ENCODE assay signal across 7 mouse cellular contexts in the genomic region with DNA sequence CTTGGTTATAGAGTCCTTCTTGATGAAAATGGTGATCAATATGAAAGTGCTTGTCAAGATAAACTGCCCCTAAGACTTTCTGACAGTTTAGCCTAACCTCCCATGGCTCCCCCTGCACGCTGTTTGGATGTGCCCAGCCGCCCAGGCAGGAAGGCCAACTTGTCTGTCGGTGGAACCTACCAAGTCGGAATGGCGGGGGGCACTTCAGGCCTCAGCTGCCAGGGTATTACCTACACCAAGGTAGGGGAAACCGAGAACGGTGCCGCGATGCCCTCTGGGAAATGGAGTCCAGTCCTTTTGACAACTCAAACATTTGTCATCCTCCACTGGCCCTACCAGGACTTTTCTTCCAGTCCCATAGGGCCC. TPM values are rescaled to one million over a fixed set of nuclear protein-coding genes. Genes with fewer than 3 reads are reported as not detected.
DNase-seq lines count a peak whose midpoint lies in the region; ATAC-seq lines count a peak whose summit lies in the region.

No protein-coding gene starts in this region.

- H3K27me3 ChIP-seq in intestine, embryonic 15.5 days (replicated peaks), result no peaks in the 10 kb centered on the region
- no peaks in the 10 kb centered on the region for H3K27me3 ChIP-seq in midbrain, embryonic 10.5 days (ENCODE audit: low read depth, poor library complexity, severe bottlenecking)

- DNase-seq in adrenal gland, adult 18-20 months (ENCODE audit: low spot score in 2 of 2), result peak; percentile 80 to 81
- DNase-seq in embryo, embryonic 11 days, result peak; percentile 97
- DNase-seq in gastrocnemius, postnatal 25 days, result peak; percentile 88
- DNase-seq in left cerebral cortex, postnatal 25 days (ENCODE audit: low spot score in 2 of 2), result peak; percentile 96 to 99
- peak; percentile 95 for DNase-seq in midbrain, embryonic 10.5 days (ENCODE audit: low spot score)
- peak; percentile 93 for DNase-seq in right cerebral cortex, postnatal 4 days

- intact Hi-C loops in left cerebral cortex, postnatal 25 days (cut with DNase I), result loop anchor here (2.0 kb wide), 1 partner anchor 46 kb away; no protein-coding TSS in a partner anchor

- ATAC-seq in intestine, embryonic 15.5 days, result peak; percentile 98

- H3K4me3 ChIP-seq in intestine, embryonic 15.5 days (replicated peaks), result peak overlapping the region; percentile 94
- H3K4me3 ChIP-seq in midbrain, embryonic 10.5 days, result peak overlapping the region; percentile 78

- H3K9ac ChIP-seq in intestine, embryonic 15.5 days, result peak overlapping the region; percentile 70

- peaks cover 5% of the 10 kb centered on the region; the same call in 1 of the 2 replicates for H3K4me1 ChIP-seq in intestine, embryonic 15.5 days (replicated peaks)
- peaks cover 25% of the 10 kb centered on the region for H3K4me1 ChIP-seq in midbrain, embryonic 10.5 days

- no peaks in the 10 kb centered on the region for H3K36me3 ChIP-seq in intestine, embryonic 15.5 days
- peaks cover 9% of the 10 kb centered on the region for H3K36me3 ChIP-seq in midbrain, embryonic 10.5 days

- H3K4me2 ChIP-seq in intestine, embryonic 15.5 days (replicated peaks), result peak overlapping the region; percentile 80

- 0% methylated on average over 9 of the region's 9 CpGs for WGBS in intestine, embryonic 15.5 days
- under 1% methylated on average over 9 of the region's 9 CpGs for WGBS in midbrain, embryonic 10.5 days

- no peaks in the 10 kb centered on the region for H3K9me3 ChIP-seq in intestine, embryonic 15.5 days
- H3K9me3 ChIP-seq in midbrain, embryonic 10.5 days (replicated peaks), result no peaks in the 10 kb centered on the region

- H3K27ac ChIP-seq in intestine, embryonic 15.5 days, result peak overlapping the region; percentile 83
- H3K27ac ChIP-seq in midbrain, embryonic 10.5 days (replicated peaks), result peak overlapping the region; percentile 84

RNA-seq across cellular contexts. Expression of a gene that starts 0.5 kb away (rescaled TPM):
- total RNA-seq in adrenal gland, adult 18-20 months (2021), result 10 to 100 TPM; 22.2 TPM
- 1 to 10 TPM; 3.6 to 3.9 TPM for total RNA-seq in gastrocnemius, postnatal 25 days (2021)
- 8.0 and 11.0 TPM in 2 replicates for polyA plus RNA-seq in intestine, embryonic 15.5 days (2015; fragmentation: Nextera tagmentation; extraction: Ambion mirVana)
- 100 to 1,000 TPM; 232 to 233 TPM for total RNA-seq in left cerebral cortex, postnatal 25 days (2021)
- polyA plus RNA-seq in midbrain, embryonic 10.5 days (2016; fragmentation: Nextera tagmentation; extraction: Ambion mirVana), result 16.9 and 21.2 TPM in 2 replicates

RNA-seq across cellular contexts. Expression of a gene that starts 19.5 kb away (rescaled TPM):
- 10 to 100 TPM; 22.2 to 53.1 TPM for total RNA-seq in adrenal gland, adult 18-20 months (2021)
- total RNA-seq in gastrocnemius, postnatal 25 days (2021), result 10 to 100 TPM; 15.6 to 16.7 TPM
- 12.8 and 14.3 TPM in 2 replicates for polyA plus RNA-seq in intestine, embryonic 15.5 days (2015; fragmentation: Nextera tagmentation; extraction: Ambion mirVana)
- 1 to 10 TPM; 2.7 to 5.7 TPM for total RNA-seq in left cerebral cortex, postnatal 25 days (2021)
- polyA plus RNA-seq in midbrain, embryonic 10.5 days (2016; fragmentation: Nextera tagmentation; extraction: Ambion mirVana), result 2.3 and 3.1 TPM in 2 replicates

RNA-seq across cellular contexts. Expression of a gene that starts 19.6 kb away (rescaled TPM):
- 10 to 100 TPM; 38.5 to 43.7 TPM for total RNA-seq in adrenal gland, adult 18-20 months (2021)
- 10 to 100 TPM; 11.7 to 12.6 TPM for total RNA-seq in gastrocnemius, postnatal 25 days (2021)
- polyA plus RNA-seq in intestine, embryonic 15.5 days (2015; fragmentation: Nextera tagmentation; extraction: Ambion mirVana), result 20.4 and 20.9 TPM in 2 replicates
- 10 to 100 TPM; 49.7 to 51.4 TPM for total RNA-seq in left cerebral cortex, postnatal 25 days (2021)
- polyA plus RNA-seq in midbrain, embryonic 10.5 days (2016; fragmentation: Nextera tagmentation; extraction: Ambion mirVana), result 28.3 and 35.3 TPM in 2 replicates

RNA-seq across cellular contexts. Expression of a gene that starts 53.7 kb away (rescaled TPM):
- 1 to 10 TPM; 8.2 to 8.4 TPM for total RNA-seq in adrenal gland, adult 18-20 months (2021)
- 1 to 10 TPM; 2.2 to 2.6 TPM for total RNA-seq in gastrocnemius, postnatal 25 days (2021)
- polyA plus RNA-seq in intestine, embryonic 15.5 days (2015; fragmentation: Nextera tagmentation; extraction: Ambion mirVana), result 14.8 and 17.4 TPM in 2 replicates
- total RNA-seq in left cerebral cortex, postnatal 25 days (2021), result 10 to 100 TPM; 10.6 to 11.9 TPM
- polyA plus RNA-seq in midbrain, embryonic 10.5 days (2016; fragmentation: Nextera tagmentation; extraction: Ambion mirVana), result 7.9 and 9.4 TPM in 2 replicates

Comparison
In these comparisons a context has a peak if more than half of its experiments do, and no peak if none do; other contexts are left out.
1. Peak in every context shown above with its lines: DNase-seq, ATAC-seq, H3K4me3 ChIP-seq and H3K27ac ChIP-seq.
2. RNA of a gene that starts 0.5 kb away (total RNA-seq): 232 to 233 TPM in left cerebral cortex, postnatal 25 days; 22.2 TPM in adrenal gland, adult 18-20 months and 3.6 to 3.9 TPM in gastrocnemius, postnatal 25 days; every median in the first group is over 10 times any median in the second.